Mouse (Mus musculus) erythroblast, embryonic 14.5 days (primary cell): ENCODE data around the gene Timm17b.

Experiments used
- GATA1 ChIP-seq: IDR thresholded peaks from 2 replicates; pipeline ENCODE4 v1.6.1; 2012; ENCODE audit warnings: low read length, inconsistent platforms, mixed read lengths
- TAL1 ChIP-seq: IDR thresholded peaks from 3 replicates; pipeline ENCODE4 v1.6.1; 2012; ENCODE audit warnings: low read length, inconsistent platforms, mixed read lengths

GRCm38 (mm10) chrX:7878007-7878419 is 21.1 kb upstream of the Timm17b start, which contains the start of gene Pim2:
- TF ChIP-seq GATA1: no peak
- no peak for TF ChIP-seq TAL1
